Mouse (Mus musculus) cerebellum, adult 2 months (tissue): Measurements from ENCODE around the gene Gpalpp1. TPM values are rescaled to one million over a fixed set of nuclear protein-coding genes. Genes with fewer than 3 reads are reported as not detected.

ENCODE experiments used
- DNase-seq, 2 experiments: peaks; one replicate each; pipeline ENCODE4 v3.0.0; 2021
- H3K27ac ChIP-seq: fragments of 200-500 bp; 2 replicates; pipeline ENCODE4 v1.5.1; 2012; ENCODE audit warnings: low read length, control low read depth, inconsistent platforms; ENCODE audit not compliant: insufficient read depth
- H3K27me3 ChIP-seq: fragments of 200-500 bp; 2 replicates; pipeline ENCODE4 v1.6.1; 2012; ENCODE audit warnings: inconsistent platforms, mild to moderate bottlenecking, low read length, moderate library complexity; ENCODE audit not compliant: control insufficient read depth, insufficient read depth
- H3K4me1 ChIP-seq: fragments of 200-500 bp; 2 replicates; pipeline ENCODE4 v1.6.1; 2011; ENCODE audit warnings: low read length; ENCODE audit not compliant: control insufficient read depth, insufficient read depth
- H3K4me3 ChIP-seq: fragments of 200-500 bp; replicated peaks from 2 replicates; pipeline ENCODE3; 2011; ENCODE audit warnings: mild to moderate bottlenecking, low read depth, low read length, control low read depth; ENCODE audit not compliant: insufficient read depth
- CTCF ChIP-seq: fragments of 200-500 bp; IDR thresholded peaks from 2 replicates; pipeline ENCODE4 v1.5.1; 2011; ENCODE audit warnings: low read depth, mild to moderate bottlenecking, control low read depth, low read length, moderate library complexity, borderline replicate concordance; ENCODE audit not compliant: insufficient read depth
- POLR2A ChIP-seq: fragments of 200-500 bp; IDR thresholded peaks from 2 replicates; pipeline ENCODE4 v1.6.1; 2011; ENCODE audit warnings: low read length, control low read depth, borderline replicate concordance; ENCODE audit not compliant: insufficient read depth
- WGBS: fragments of 180-500 bp; shearing (Covaris S2); methylation state at CpG from one replicate; pipeline ENCODE4 v1.1.7; 2018; 5-methylcytosine and 5-hydroxymethylcytosine counted together
- polyA plus RNA-seq: library from polyadenylated mRNA; depleted of rRNA; stranded (reverse); fragments of >200 nt; gene quantifications from 2 replicates; pipeline ENCODE4 v1.2.3, GENCODE M21; 2012

Gpalpp1 gene
- polyA plus RNA-seq, 1 experiment = 13.9 TPM

DNA sequence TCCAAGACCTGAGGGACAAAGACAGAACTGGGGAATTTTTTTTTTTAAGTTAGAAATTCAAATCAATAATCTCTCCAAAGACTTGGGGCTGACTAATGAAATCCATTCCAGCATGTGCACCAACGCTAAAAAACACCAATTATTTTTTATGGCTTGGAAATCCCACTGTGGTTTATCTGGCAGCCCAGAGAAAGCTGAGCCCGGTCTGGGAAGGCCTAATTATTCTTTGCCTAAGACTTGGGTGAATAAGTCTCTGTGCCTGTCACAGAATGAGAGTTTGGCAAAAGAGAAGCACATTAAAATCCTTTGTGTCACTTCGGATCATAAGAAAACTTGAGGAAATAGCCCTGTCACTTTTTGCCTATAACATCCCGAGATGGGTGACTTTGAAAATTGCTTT lies 41.3 kb downstream of the Gpalpp1 start:
- H3K4me1 ChIP-seq = no peaks in the 10 kb centered on the region
- no peak overlapping the region for H3K4me3 ChIP-seq
- H3K27me3 ChIP-seq = no peaks in the 10 kb centered on the region
- DNase-seq = no peak
- WGBS = 65% methylated on average over 4 of the region's 4 CpGs
- no peak overlapping the region for H3K27ac ChIP-seq
- TF ChIP-seq CTCF = no peak
- no peak for TF ChIP-seq POLR2A

DNA sequence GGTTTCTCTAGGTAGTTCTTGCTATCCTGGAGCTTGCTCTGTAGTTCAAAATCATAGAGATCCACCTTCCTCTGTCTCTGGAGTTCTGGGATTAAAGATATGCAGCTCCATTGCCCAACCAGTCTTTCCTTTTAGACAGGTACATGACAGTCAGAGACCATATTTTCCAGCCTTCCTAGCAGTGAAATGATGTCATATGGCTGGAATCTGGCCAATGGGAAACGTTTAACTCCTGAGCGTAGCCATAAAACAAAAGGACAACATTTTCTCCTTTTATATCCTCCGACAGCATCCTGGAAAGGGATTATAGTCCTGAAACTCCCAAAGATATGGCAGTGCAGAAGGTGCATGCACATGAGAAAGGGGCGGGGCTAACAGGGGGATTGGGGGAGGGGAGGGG lies 42.3 kb downstream of the Gpalpp1 start:
- Histone ChIP-seq H3K27ac (no peak overlapping the region), H3K27me3 (no peaks in the 10 kb centered on the region), H3K4me1 (no peaks in the 10 kb centered on the region), H3K4me3 (no peak overlapping the region)
- 32% methylated on average over 4 of the region's 4 CpGs for WGBS
- no peak for TF ChIP-seq CTCF
- TF ChIP-seq POLR2A = no peak
- no peak for DNase-seq

DNA sequence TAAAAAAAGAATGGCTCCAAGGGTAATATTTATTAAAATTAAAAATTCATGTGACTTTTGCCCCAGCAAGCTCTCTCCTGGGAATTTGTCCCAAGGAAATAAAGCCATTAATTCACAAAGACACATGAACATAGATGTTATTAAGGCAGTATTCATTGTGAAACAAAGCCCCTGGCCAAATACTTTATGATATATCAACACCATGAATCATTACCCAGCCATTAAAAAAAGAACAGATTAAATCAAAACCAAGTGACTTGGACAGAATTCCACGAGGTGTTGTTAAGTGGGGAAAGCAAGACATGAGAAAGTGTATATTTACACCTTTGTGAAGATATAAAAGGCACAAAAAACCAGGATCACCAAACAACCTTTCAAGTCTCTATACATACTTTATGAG lies 43.3 kb downstream of the Gpalpp1 start:
- Histone ChIP-seq H3K27me3 (no peaks in the 10 kb centered on the region), H3K4me1 (no peaks in the 10 kb centered on the region), H3K4me3 (no peak overlapping the region), H3K27ac (no peak overlapping the region)
- no peak for TF ChIP-seq POLR2A
- TF ChIP-seq CTCF = no peak
- DNase-seq = no peak
- 83% methylated on average over 1 of the region's 1 CpGs for WGBS

DNA sequence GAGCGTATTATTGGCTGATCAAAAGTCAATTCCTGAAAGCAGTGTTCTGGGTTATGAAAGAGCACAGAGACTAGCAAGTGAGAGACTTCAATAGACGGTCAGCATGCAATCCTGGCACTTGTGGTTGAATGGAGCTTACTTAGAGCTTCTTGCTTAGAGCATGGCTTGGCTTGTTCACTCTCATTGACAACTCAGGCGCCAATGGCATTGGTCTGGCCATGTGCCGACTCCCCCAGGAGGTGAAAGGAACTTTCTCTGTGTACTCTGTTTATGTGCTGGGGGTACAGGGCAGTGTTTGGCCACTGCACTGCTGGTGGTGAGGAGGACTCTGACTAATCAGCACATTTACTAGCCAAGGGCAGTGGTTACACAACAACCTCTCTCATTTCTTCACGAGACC lies 51.1 kb downstream of the Gpalpp1 start:
- DNase-seq = no peak
- no peak overlapping the region for H3K27ac ChIP-seq
- TF ChIP-seq POLR2A = no peak
- no peak for TF ChIP-seq CTCF
- no peaks in the 10 kb centered on the region for H3K4me1 ChIP-seq
- 47% methylated on average over 5 of the region's 5 CpGs for WGBS
- no peak overlapping the region for H3K4me3 ChIP-seq
- H3K27me3 ChIP-seq = no peaks in the 10 kb centered on the region

DNA sequence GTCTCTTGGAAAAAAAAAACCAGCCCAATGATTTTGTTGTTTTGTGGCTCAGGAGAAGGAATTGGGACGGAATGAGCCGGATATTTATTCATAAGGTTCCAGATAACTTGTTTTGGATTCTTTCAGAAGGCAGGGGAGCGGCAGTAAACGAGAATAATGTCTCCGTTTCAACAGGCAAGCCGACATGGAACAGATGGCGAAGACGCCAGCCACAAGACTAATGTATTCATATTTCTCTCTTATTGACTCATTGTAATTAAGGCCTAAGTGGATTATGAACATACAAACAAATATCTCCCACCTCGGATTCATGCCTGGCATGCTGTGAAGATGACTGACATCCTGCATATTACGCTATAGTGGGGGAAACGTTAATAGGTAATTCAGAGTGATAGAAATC lies 56.8 kb downstream of the Gpalpp1 start:
- 17% methylated on average over 11 of the region's 11 CpGs for WGBS
- Histone ChIP-seq H3K4me3 (no peak overlapping the region), H3K27me3 (no peaks in the 10 kb centered on the region), H3K4me1 (no peaks in the 10 kb centered on the region), H3K27ac (no peak overlapping the region)
- no peak for TF ChIP-seq CTCF
- TF ChIP-seq POLR2A = no peak
- DNase-seq = no peak

DNA sequence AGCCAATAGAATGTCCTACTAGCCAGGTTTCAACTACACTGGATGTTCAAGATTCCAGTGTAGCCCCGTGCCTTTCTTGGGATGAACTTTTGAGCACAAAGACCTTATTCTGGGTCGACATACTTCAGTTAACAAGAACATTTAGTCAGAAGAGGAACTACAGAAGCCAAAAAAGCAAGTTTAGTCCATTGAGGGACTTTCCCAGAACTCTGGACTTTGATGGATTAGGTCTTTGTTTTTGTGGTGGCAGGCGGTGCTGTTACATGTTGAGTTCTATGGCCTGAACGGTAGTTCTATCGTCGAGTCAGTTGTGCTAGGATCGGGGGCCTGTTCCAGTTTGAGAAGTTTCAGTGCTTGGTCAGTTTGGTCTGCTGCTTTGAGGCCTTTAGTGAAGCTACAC lies 58.6 kb downstream of the Gpalpp1 start:
- H3K27me3 ChIP-seq = no peaks in the 10 kb centered on the region
- no peak overlapping the region for H3K27ac ChIP-seq
- 83% methylated on average over 7 of the region's 7 CpGs for WGBS
- TF ChIP-seq CTCF = no peak
- TF ChIP-seq POLR2A = no peak
- no peak overlapping the region for H3K4me3 ChIP-seq
- no peak for DNase-seq
- no peaks in the 10 kb centered on the region for H3K4me1 ChIP-seq

DNA sequence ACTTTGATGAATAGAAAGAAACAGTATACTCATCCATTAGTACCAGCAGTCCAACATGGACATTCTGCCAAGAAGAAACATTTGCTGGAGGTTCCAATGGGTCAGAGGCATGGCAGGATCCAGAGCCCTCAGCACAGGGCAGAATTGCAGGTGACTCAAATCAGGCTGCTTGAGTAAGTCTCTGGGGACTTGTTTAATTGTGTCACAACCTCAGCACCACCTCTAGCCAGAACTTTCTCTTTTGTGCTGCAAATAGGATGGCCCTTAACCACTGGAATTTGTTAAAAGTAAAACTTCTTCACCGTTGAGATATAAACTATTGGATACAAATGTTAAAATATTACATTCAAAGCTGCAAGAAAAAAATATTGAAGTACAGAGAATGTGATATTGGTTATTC lies 64.8 kb downstream of the Gpalpp1 start:
- WGBS = 55% methylated on average over 1 of the region's 1 CpGs
- Histone ChIP-seq H3K4me3 (no peak overlapping the region), H3K27ac (no peak overlapping the region), H3K27me3 (no peaks in the 10 kb centered on the region), H3K4me1 (no peaks in the 10 kb centered on the region)
- TF ChIP-seq POLR2A (no peak), CTCF (no peak)
- DNase-seq = no peak

DNA sequence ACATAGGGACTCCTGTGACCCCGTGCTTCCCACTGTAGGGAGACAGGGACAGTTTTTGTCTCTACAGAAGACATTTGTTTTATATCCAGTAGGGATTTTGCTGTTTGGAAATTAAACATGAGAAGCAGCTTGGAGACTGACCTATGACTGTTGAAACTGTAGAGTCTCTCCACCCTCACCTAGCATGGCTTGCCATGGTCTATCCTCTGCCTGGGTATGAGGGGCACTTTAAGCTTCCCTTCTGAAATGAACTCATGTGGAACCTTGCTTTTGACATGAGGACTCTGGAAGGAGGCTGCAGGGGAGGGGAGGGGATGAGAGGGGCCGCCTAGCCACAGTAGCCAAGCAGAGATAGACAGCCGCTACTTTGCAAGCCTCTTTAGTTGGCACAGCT lies 66.4 kb downstream of the Gpalpp1 start:
- 45% methylated on average over 3 of the region's 3 CpGs for WGBS
- Histone ChIP-seq H3K4me3 (no peak overlapping the region), H3K4me1 (no peaks in the 10 kb centered on the region), H3K27ac (no peak overlapping the region), H3K27me3 (no peaks in the 10 kb centered on the region)
- TF ChIP-seq POLR2A (no peak), CTCF (no peak)
- no peak for DNase-seq
